Mouse (Mus musculus) lung, postnatal 0 days (tissue): ENCODE data around the gene Mcm5. TPM values are rescaled to one million over a fixed set of nuclear protein-coding genes. Genes with fewer than 3 reads are reported as not detected.

Experiments used
- ATAC-seq: fragments of 200-750 bp; cut with Nextera tagmentation; 2 replicates; pipeline ENCODE4 v1.8.0; 2017; ENCODE audit warnings: moderate library complexity
- DNase-seq: peaks from one replicate; pipeline ENCODE4 v3.0.0-alpha.2; 2016; ENCODE audit warnings: low spot score
- H3K27ac ChIP-seq: fragments of 300-500 bp; sonication (generic); 2 replicates; pipeline ENCODE4 v1.5.1; 2014; ENCODE audit warnings: antibody characterized with exemption, mild to moderate bottlenecking, low read length, mixed read lengths
- H3K27me3 ChIP-seq: fragments of 300-500 bp; sonication (generic); replicated peaks from 2 replicates; pipeline ENCODE4 v1.6.1; 2014; ENCODE audit warnings: low read length, mixed read lengths; ENCODE audit not compliant: insufficient read depth
- H3K36me3 ChIP-seq: fragments of 300-500 bp; sonication (generic); 2 replicates; pipeline ENCODE4 v1.6.1; 2014; ENCODE audit warnings: low read length, mixed read lengths; ENCODE audit not compliant: insufficient read depth
- H3K4me1 ChIP-seq: fragments of 300-500 bp; sonication (generic); 2 replicates; pipeline ENCODE4 v1.6.1; 2014; ENCODE audit warnings: antibody characterized with exemption, low read depth, low read length, mixed read lengths; ENCODE audit not compliant: insufficient read depth
- H3K4me2 ChIP-seq: fragments of 300-500 bp; sonication (generic); replicated peaks from 2 replicates; pipeline ENCODE4 v1.6.1; 2014; ENCODE audit warnings: low read depth, mild to moderate bottlenecking, low read length, moderate library complexity, mixed read lengths
- H3K4me3 ChIP-seq: fragments of 300-500 bp; sonication (generic); 2 replicates; pipeline ENCODE4 v1.5.1; 2014; ENCODE audit warnings: low read depth, low read length
- H3K9ac ChIP-seq: fragments of 300-500 bp; sonication (generic); replicated peaks from 2 replicates; pipeline ENCODE4 v1.6.1; 2014; ENCODE audit warnings: low read depth, mild to moderate bottlenecking
- H3K9me3 ChIP-seq: fragments of 300-500 bp; sonication (generic); 2 replicates; pipeline ENCODE4 v1.6.1; 2016; ENCODE audit warnings: low read length, mixed read lengths
- CTCF ChIP-seq: IDR thresholded peaks from 2 replicates; pipeline ENCODE4 v1.5.1; 2016; ENCODE audit warnings: antibody characterized with exemption, mild to moderate bottlenecking
- EP300 ChIP-seq: IDR thresholded peaks from 2 replicates; pipeline ENCODE4 v1.6.1; 2016; ENCODE audit warnings: antibody characterized with exemption, mild to moderate bottlenecking, control low read depth
- WGBS: fragments of 180-500 bp; shearing (Covaris S2); extraction: QIAGEN DNeasy Blood & Tissue Kit; methylation state at CpG from one replicate; pipeline ENCODE4 v1.1.7; 2014; 5-methylcytosine and 5-hydroxymethylcytosine counted together
- polyA plus RNA-seq: library from polyadenylated mRNA; unstranded; fragments of >200 nt; fragmentation: Nextera tagmentation; extraction: Ambion mirVana; gene quantifications from 2 replicates; pipeline ENCODE4 v1.2.1, GENCODE M21; 2015

Gene Mcm5
- polyA plus RNA-seq, 1 experiment from 2014 or later, result 14.6 TPM

DNA sequence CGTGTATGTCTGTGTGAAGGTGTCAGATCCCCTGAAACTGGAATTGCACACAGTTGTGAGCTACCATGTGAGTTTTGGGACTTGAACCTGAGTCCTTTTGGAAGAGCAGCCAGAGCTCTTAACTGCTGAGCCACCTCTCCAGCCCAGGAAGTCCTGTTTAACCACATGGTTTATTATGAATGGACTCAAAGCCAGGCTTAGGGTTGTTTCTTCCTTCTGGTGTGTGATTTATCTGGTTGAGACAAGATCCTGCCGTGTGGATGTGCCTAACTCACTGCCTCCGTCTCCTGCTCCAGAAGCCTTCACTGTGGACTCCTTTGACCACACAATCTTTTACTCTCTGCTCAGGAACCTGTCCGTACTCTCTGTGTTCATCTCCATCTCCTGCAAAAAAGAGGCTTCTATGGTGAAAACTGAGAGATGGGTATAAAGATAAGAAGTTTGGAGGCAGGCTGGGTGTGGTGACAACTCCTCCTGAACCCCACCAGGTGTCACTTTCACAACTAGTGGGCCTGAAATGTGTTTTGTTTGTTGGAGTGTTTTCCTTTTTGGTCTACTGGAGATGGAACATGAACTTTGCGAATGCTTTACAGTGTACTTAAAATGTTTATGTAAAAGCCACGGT is 27.1 kb upstream of the Mcm5 start:
- H3K9me3 ChIP-seq, result no peaks in the 10 kb centered on the region
- TF ChIP-seq EP300 (no peak), CTCF (no peak)
- DNase-seq, result no peak
- no peak overlapping the region for H3K4me2 ChIP-seq
- H3K27me3 ChIP-seq, result no peaks in the 10 kb centered on the region
- 0 out of 2 replicates have a peak, but pooled peaks cover 4% of the 10 kb centered on the region for H3K4me1 ChIP-seq
- no peak overlapping the region for H3K27ac ChIP-seq
- H3K4me3 ChIP-seq, result no peak overlapping the region
- no peak for ATAC-seq
- WGBS, result 55% methylated on average over 6 of the region's 6 CpGs
- H3K36me3 ChIP-seq, result no peaks in the 10 kb centered on the region
- H3K9ac ChIP-seq, result no peak overlapping the region

DNA sequence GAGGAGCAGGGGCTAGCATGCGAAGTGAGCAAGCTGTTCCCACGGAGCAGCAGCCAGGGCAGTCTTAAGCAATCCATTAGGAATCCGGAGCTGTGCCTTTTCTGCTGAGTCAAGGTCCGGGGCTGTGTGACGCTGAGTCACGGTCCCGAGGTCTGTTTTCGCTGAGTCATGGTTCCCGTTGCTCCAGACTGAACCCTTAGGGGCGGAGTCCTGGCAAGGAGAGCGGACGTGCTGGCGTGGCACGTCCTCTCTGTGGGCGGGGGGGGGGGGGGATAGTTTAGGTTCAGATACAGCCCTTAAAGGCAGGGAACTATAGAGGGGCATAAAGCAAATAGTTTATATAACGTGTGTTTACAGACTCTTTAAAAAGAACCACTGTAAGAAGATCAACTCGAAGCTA is 25.5 kb upstream of the Mcm5 start:
- DNase-seq (peak; percentile 99), ATAC-seq (peak; percentile 98)
- Histone ChIP-seq H3K36me3 (no peaks in the 10 kb centered on the region), H3K4me3 (peak overlapping the region; percentile 8; the same call in 1 of the 2 replicates), H3K9ac (no peak overlapping the region), H3K27ac (no peak overlapping the region), H3K4me1 (peaks cover 8% of the 10 kb centered on the region; the same call in 1 of the 2 replicates), H3K4me2 (peak overlapping the region; percentile 44), H3K27me3 (no peaks in the 10 kb centered on the region), H3K9me3 (no peaks in the 10 kb centered on the region)
- 1% methylated on average over 17 of the region's 17 CpGs for WGBS
- TF ChIP-seq EP300, result peak; percentile 86
- TF ChIP-seq CTCF, result no peak

DNA sequence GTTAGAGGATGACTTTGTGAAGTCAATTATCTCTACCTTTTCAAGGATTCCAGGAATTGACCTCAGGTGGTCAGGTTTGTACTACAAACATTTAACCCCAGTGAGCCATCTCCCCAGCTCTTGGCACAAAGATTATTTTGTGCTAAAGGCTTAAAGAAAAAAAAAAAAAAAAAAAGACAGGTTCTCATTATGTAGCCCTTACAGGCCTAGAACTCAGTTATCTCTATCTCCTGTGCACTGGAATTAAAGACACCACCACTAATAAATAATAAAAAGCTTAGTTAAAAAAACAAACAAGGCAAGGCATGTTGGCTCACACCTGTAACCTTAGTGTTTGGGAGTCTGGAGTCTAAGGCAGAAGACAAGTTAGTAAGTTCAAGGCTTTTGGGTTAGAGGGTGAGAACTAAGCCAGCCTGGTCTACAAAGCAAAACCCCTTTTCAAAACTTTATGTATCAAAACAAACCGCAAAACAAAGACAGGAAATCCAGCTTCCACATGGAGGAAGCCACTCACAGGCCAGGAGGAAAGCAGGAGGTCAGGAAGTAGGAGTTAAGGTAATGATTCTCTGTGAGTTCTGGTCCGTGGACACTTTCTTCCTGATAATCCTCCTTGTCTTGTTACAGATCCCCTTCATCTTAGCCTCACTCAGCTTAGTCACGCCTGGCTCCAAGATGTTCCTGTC is 24.8 kb upstream of the Mcm5 start:
- Histone ChIP-seq H3K27ac (peak overlapping the region; percentile 38), H3K4me1 (peaks cover 12% of the 10 kb centered on the region; the same call in 1 of the 2 replicates), H3K4me2 (no peak overlapping the region), H3K27me3 (no peaks in the 10 kb centered on the region), H3K9me3 (no peaks in the 10 kb centered on the region), H3K9ac (no peak overlapping the region), H3K36me3 (no peaks in the 10 kb centered on the region), H3K4me3 (no peak overlapping the region)
- 52% methylated on average over 3 of the region's 3 CpGs for WGBS
- DNase-seq (peak; percentile 28), ATAC-seq (no peak)
- TF ChIP-seq EP300 (no peak), CTCF (no peak)

DNA sequence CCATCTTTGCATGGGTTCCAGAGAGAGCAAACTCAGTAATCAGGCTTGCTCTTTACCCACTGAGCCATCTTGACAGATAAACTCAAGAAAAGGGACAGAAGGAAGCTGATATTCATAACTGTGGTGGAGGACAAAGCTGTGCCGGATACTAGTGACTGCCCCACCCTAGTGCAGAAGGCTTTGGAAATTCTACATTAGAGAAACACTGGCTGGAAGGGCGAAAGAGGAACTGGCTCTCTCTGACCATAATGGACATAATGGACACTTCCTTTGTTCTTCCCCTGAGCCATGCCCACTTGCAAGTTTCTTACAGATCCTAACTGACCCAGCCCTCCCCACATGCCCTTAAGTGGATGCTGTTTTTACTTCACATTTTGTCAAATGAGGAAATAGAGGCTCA is 23.4 kb upstream of the Mcm5 start:
- peak; percentile 44 for TF ChIP-seq EP300
- TF ChIP-seq CTCF, result no peak
- H3K4me3 ChIP-seq, result no peak overlapping the region
- 0 out of 2 replicates have a peak overlapping the region, but pooled peaks have one; percentile 38 for H3K27ac ChIP-seq
- H3K36me3 ChIP-seq, result no peaks in the 10 kb centered on the region
- no peak overlapping the region for H3K4me2 ChIP-seq
- H3K4me1 ChIP-seq, result peaks cover 12% of the 10 kb centered on the region; the same call in 1 of the 2 replicates
- peak; percentile 58 for DNase-seq
- H3K9me3 ChIP-seq, result no peaks in the 10 kb centered on the region
- 61% methylated on average over 2 of the region's 2 CpGs for whole genome bisulfite sequencing
- H3K9ac ChIP-seq, result no peak overlapping the region
- no peaks in the 10 kb centered on the region for H3K27me3 ChIP-seq
- no peak for ATAC-seq

DNA sequence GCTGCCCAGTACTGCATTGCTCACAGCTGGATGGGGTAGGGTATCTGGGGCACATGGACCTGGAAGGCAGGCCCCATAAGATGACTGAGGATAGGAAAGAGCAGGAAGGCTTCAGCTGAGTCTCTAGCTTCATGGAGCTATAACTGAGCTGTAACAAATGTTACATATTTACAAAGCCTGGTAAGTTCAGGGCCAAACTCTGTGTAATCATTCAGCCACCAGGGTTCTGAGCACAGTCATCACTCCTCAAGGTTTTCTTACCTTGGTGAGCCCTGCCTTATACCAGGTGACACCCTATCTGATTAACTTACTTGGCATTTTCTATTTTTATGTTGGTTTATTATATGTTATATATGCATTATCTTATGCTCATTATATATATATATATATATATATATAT is 22.2 kb upstream of the Mcm5 start:
- H3K4me2 ChIP-seq, result no peak overlapping the region

DNA sequence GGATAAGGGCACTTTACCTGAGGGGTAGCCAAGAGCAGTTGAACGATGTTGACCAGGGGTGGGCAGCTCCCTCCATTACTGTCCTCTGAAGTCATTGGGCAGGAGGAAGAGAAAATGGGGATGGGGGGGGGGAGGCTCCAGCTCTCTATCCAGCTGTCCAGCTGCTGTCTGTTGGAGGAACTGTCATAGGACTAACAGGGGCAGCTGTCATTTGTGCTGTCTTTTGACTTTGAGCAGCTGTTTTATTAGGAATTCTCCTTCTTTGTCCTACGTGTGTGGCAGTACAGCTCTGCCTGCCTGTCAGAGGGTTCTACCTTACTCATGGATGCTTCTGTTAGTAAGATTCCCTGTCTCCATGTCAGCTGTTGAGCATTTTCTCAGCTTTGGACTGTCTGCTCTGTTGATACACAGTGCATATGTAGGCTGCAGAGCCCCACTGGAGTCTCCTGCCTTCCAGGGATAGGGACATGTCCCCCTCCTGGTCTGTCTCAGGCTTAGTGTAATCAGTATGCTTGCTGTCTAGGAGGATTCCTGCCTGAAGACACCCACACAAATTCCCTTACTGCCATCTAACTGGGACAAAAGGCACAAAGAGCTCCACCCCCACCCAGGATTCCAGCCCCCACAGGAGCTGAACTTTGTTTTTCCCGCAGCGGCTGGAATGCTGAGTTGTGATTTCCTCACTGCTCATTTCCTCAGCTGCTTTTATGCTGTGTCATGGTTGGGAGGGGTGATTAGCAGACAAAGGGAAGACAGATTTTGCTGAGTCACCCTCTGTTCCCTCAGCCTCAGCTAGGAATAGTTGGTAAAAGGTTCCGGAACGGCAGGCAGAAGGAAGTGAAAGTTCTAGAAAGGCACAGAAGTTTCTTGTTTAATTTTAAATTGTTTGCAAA is 20.1 kb upstream of the Mcm5 start:
- ATAC-seq, result peak; percentile 70
- 3% methylated on average over 6 of the region's 6 CpGs for WGBS
- Histone ChIP-seq H3K9ac (0 out of 2 replicates have a peak overlapping the region, but pooled peaks have one; percentile 16), H3K4me1 (peaks cover 12% of the 10 kb centered on the region; the same call in 1 of the 2 replicates), H3K4me2 (peak overlapping the region; percentile 48), H3K36me3 (no peaks in the 10 kb centered on the region), H3K27ac (peak overlapping the region; percentile 92), H3K9me3 (no peaks in the 10 kb centered on the region), H3K4me3 (peak overlapping the region; percentile 28; the same call in 1 of the 2 replicates), H3K27me3 (no peaks in the 10 kb centered on the region)
- DNase-seq, result peak; percentile 98
- TF ChIP-seq EP300, result peak; percentile 91
- TF ChIP-seq CTCF, result no peak

More for the DNA sequence above, 22.2 kb upstream of the Mcm5 start:
- Histone ChIP-seq H3K9me3 (no peaks in the 10 kb centered on the region), H3K36me3 (no peaks in the 10 kb centered on the region), H3K4me3 (no peak overlapping the region), H3K27me3 (no peaks in the 10 kb centered on the region), H3K27ac (no peak overlapping the region), H3K9ac (no peak overlapping the region), H3K4me1 (peaks cover 12% of the 10 kb centered on the region; the same call in 1 of the 2 replicates)
- no peak for ATAC-seq
- TF ChIP-seq EP300, result no peak
- no peak for TF ChIP-seq CTCF
- DNase-seq, result no peak
